9 mouse cellular contexts compared by ENCODE assay signal in genomic region chr5:140571673-140572072, GRCm38 (mm10). TPM values are rescaled to one million over a fixed set of nuclear protein-coding genes. Genes with fewer than 3 reads are reported as not detected.
DNase-seq lines count a peak whose midpoint lies in the region.
"Had no signal": no experiment of that assay in that cellular context is flagged by ENCODE, and none has a peak within 500 bp of the region (broad histone marks: within the 10 kb centered on the region; RNA-seq: fewer than 3 reads in every experiment).

No protein-coding gene starts in this region.

- DNase-seq in left cerebral cortex, adult 18-20 months (ENCODE audit: low spot score in 2 of 2), result peak; percentile 13 to 36
- DNase-seq in left cerebral cortex, adult 11 months (ENCODE audit: low spot score), result no peak
- DNase-seq in adrenal gland, postnatal 14 days, result peak; percentile 80
- DNase-seq in gastrocnemius, postnatal 36 days, result peak; percentile 86 to 87
- DNase-seq in kidney, postnatal 4 days, result peak; percentile 45 to 64
- DNase-seq in spleen, postnatal 10 days (ENCODE audit: low spot score in 2 of 2), result no peak
- no peak for DNase-seq in retina, embryonic 14.5 days (ENCODE audit: low spot score)
- no peak for DNase-seq in frontal cortex, postnatal 14 days (ENCODE audit: low spot score in 2 of 2)
- DNase-seq: lung, embryonic 14.5 days had no signal

- intact Hi-C loops in gastrocnemius, postnatal 36 days (cut with DNase I), result no loop called here

RNA-seq across cellular contexts. Expression of gene Grifin, which starts 6.8 kb away (rescaled TPM):
- not detected for total RNA-seq in left cerebral cortex, adult 18-20 months (2021)
- not detected in 2 replicates for total RNA-seq in adrenal gland, postnatal 14 days (2021)
- not detected for total RNA-seq in gastrocnemius, postnatal 36 days (2021)

RNA-seq across cellular contexts. Expression of gene Lfng, which starts 35.4 kb away (rescaled TPM):
- 10 to 100 TPM; 17.0 to 17.1 TPM for total RNA-seq in left cerebral cortex, adult 18-20 months (2021)
- total RNA-seq in adrenal gland, postnatal 14 days (2021), result 13.7 and 26.8 TPM in 2 replicates
- 1 to 10 TPM; 3.5 to 3.8 TPM for total RNA-seq in gastrocnemius, postnatal 36 days (2021)

Comparison
In these comparisons a context has a peak if more than half of its experiments do, and no peak if none do; other contexts are left out.
1. DNase-seq: peak in left cerebral cortex, adult 18-20 months (2 of 2), adrenal gland, postnatal 14 days (single experiment), gastrocnemius, postnatal 36 days (2 of 2) and kidney, postnatal 4 days (2 of 2); none in left cerebral cortex, adult 11 months (single experiment), spleen, postnatal 10 days (0 of 2), retina, embryonic 14.5 days (single experiment) and frontal cortex, postnatal 14 days (0 of 2).